Mouse (Mus musculus) kidney, postnatal 0 days (tissue): ENCODE results near the gene Prkcd. TPM values are rescaled to one million over a fixed set of nuclear protein-coding genes. Genes with fewer than 3 reads are reported as not detected.
A peak's percentile ranks its signal among the peaks of the same experiment; 100 is the strongest.

Experiments
- ATAC-seq: fragments of 200-750 bp; cut with Nextera tagmentation; replicated peaks from 2 replicates; pipeline ENCODE4 v1.8.0; 2017; ENCODE audit warnings: low read depth, moderate number of reproducible peaks, moderate TSS enrichment, moderate library complexity; ENCODE audit not compliant: low FRiP score
- DNase-seq: peaks from one replicate; pipeline ENCODE4 v3.0.0-alpha.2; 2016; ENCODE audit warnings: low spot score
- H3K27ac ChIP-seq: fragments of 300-500 bp; sonication (generic); 2 replicates; pipeline ENCODE4 v1.5.1; 2014; ENCODE audit warnings: mild to moderate bottlenecking
- H3K27me3 ChIP-seq: fragments of 300-500 bp; sonication (generic); 2 replicates; pipeline ENCODE4 v1.6.1; 2014; ENCODE audit warnings: low read length, mixed read lengths; ENCODE audit not compliant: insufficient read depth
- H3K36me3 ChIP-seq: fragments of 300-500 bp; sonication (generic); 2 replicates; pipeline ENCODE4 v1.6.1; 2014; ENCODE audit warnings: low read length, mixed read lengths; ENCODE audit not compliant: insufficient read depth
- H3K4me1 ChIP-seq: fragments of 300-500 bp; sonication (generic); replicated peaks from 2 replicates; pipeline ENCODE4 v1.6.1; 2014; ENCODE audit warnings: antibody characterized with exemption, low read length, mixed read lengths; ENCODE audit not compliant: insufficient read depth
- H3K4me2 ChIP-seq: fragments of 300-500 bp; sonication (generic); 2 replicates; pipeline ENCODE4 v1.6.1; 2014; ENCODE audit warnings: mild to moderate bottlenecking, low read length, moderate library complexity, mixed read lengths
- H3K4me3 ChIP-seq: fragments of 300-500 bp; sonication (generic); replicated peaks from 2 replicates; pipeline ENCODE4 v1.5.1; 2014; ENCODE audit warnings: low read depth, low read length
- H3K9ac ChIP-seq: fragments of 300-500 bp; sonication (generic); 2 replicates; pipeline ENCODE4 v1.6.1; 2014; ENCODE audit warnings: low read depth, low read length
- H3K9me3 ChIP-seq: fragments of 300-500 bp; sonication (generic); replicated peaks from 2 replicates; pipeline ENCODE4 v1.6.1; 2016; ENCODE audit warnings: low read length, inconsistent platforms, mixed read lengths
- CTCF ChIP-seq: IDR thresholded peaks from 2 replicates; pipeline ENCODE4 v1.5.1; 2016; ENCODE audit warnings: antibody characterized with exemption, low read depth, mild to moderate bottlenecking, moderate library complexity
- WGBS: fragments of 180-500 bp; shearing (Covaris S2); extraction: QIAGEN DNeasy Blood & Tissue Kit; methylation state at CpG from one replicate; pipeline ENCODE4 v1.1.7; 2014; 5-methylcytosine and 5-hydroxymethylcytosine counted together
- polyA plus RNA-seq: library from polyadenylated mRNA; unstranded; fragments of >200 nt; fragmentation: Nextera tagmentation; extraction: Ambion mirVana; gene quantifications from 2 replicates; pipeline ENCODE4 v1.2.1, GENCODE M21; 2015

The Prkcd gene
- polyA plus RNA-seq, 1 experiment from 2014 or later = 44.9 TPM

GRCm38 (mm10) chr14:30630811-30631576, 5.0 kb upstream of the Prkcd start:
- H3K9ac ChIP-seq = no peak overlapping the region
- H3K4me1 ChIP-seq = peaks cover 23% of the 10 kb centered on the region
- H3K4me2 ChIP-seq = no peak overlapping the region
- no peaks in the 10 kb centered on the region for H3K9me3 ChIP-seq
- ATAC-seq = no peak
- peak; percentile 37 for DNase-seq
- 43% methylated on average over 5 of the region's 5 CpGs for WGBS
- peak overlapping the region; percentile 51; the same call in 1 of the 2 replicates for H3K27ac ChIP-seq
- H3K4me3 ChIP-seq = no peak overlapping the region
- no peaks in the 10 kb centered on the region for H3K27me3 ChIP-seq
- TF ChIP-seq CTCF = no peak
- H3K36me3 ChIP-seq = no peaks in the 10 kb centered on the region

GRCm38 (mm10) chr14:30629839-30630238, 3.8 kb upstream of the Prkcd start:
- H3K4me1 ChIP-seq = peaks cover 18% of the 10 kb centered on the region
- H3K27me3 ChIP-seq = no peaks in the 10 kb centered on the region
- no peaks in the 10 kb centered on the region for H3K9me3 ChIP-seq
- H3K36me3 ChIP-seq = no peaks in the 10 kb centered on the region
- 46% methylated on average over 4 of the region's 4 CpGs for WGBS
- H3K27ac ChIP-seq = no peak overlapping the region
- TF ChIP-seq CTCF = no peak
- H3K4me3 ChIP-seq = no peak overlapping the region
- ATAC-seq (no peak), DNase-seq (no peak)
- H3K9ac ChIP-seq = no peak overlapping the region
- H3K4me2 ChIP-seq = no peak overlapping the region

GRCm38 (mm10) chr14:30628235-30628634, 2.2 kb upstream of the Prkcd start:
- H3K36me3 ChIP-seq = no peaks in the 10 kb centered on the region
- H3K4me1 ChIP-seq = peaks cover 15% of the 10 kb centered on the region
- 62% methylated on average over 5 of the region's 5 CpGs for WGBS
- ATAC-seq (no peak), DNase-seq (no peak)
- no peak overlapping the region for H3K4me2 ChIP-seq
- no peak overlapping the region for H3K4me3 ChIP-seq
- no peak overlapping the region for H3K9ac ChIP-seq
- no peaks in the 10 kb centered on the region for H3K9me3 ChIP-seq
- TF ChIP-seq CTCF = no peak
- no peak overlapping the region for H3K27ac ChIP-seq
- H3K27me3 ChIP-seq = no peaks in the 10 kb centered on the region

GRCm38 (mm10) chr14:30626756-30627742, 1.0 kb upstream of the Prkcd start:
- DNase-seq (no peak), ATAC-seq (no peak)
- H3K9me3 ChIP-seq = no peaks in the 10 kb centered on the region
- peaks cover 15% of the 10 kb centered on the region for H3K4me1 ChIP-seq
- no peak for TF ChIP-seq CTCF
- H3K27me3 ChIP-seq = no peaks in the 10 kb centered on the region
- no peaks in the 10 kb centered on the region for H3K36me3 ChIP-seq
- H3K4me2 ChIP-seq = peak overlapping the region; percentile 76
- H3K9ac ChIP-seq = peak overlapping the region; percentile 78
- peak overlapping the region; percentile 58 for H3K4me3 ChIP-seq
- H3K27ac ChIP-seq = peak overlapping the region; percentile 87
- whole genome bisulfite sequencing = 46% methylated on average over 12 of the region's 12 CpGs

- Histone ChIP-seq H3K4me3 (peak overlapping the region; percentile 58), H3K4me1 (peaks cover 8% of the 10 kb centered on the region), H3K9ac (peak overlapping the region; percentile 78), H3K27me3 (no peaks in the 10 kb centered on the region), H3K36me3 (no peaks in the 10 kb centered on the region), H3K4me2 (peak overlapping the region; percentile 76), H3K9me3 (no peaks in the 10 kb centered on the region), H3K27ac (peak overlapping the region; percentile 87)
- 1% methylated on average over 39 of the region's 39 CpGs for WGBS
- ATAC-seq (peak; percentile 16; the same call in 1 of the 2 replicates), DNase-seq (peak; percentile 71)
- no peak for TF ChIP-seq CTCF
These were observed 741 bp downstream of the Prkcd start for GRCm38 (mm10) chr14:30625131-30625807.

- ATAC-seq (no peak), DNase-seq (no peak)
- 60% methylated on average over 8 of the region's 8 CpGs for WGBS
- peak; percentile 46; the same call in 1 of the 2 replicates for TF ChIP-seq CTCF
- no peaks in the 10 kb centered on the region for H3K36me3 ChIP-seq
- H3K27ac ChIP-seq = no peak overlapping the region
- H3K4me3 ChIP-seq = peak overlapping the region; percentile 58
- peaks cover 8% of the 10 kb centered on the region for H3K4me1 ChIP-seq
- no peaks in the 10 kb centered on the region for H3K27me3 ChIP-seq
- H3K9me3 ChIP-seq = no peaks in the 10 kb centered on the region
- H3K9ac ChIP-seq = no peak overlapping the region
- H3K4me2 ChIP-seq = peak overlapping the region; percentile 76
These were observed 1.7 kb downstream of the Prkcd start for GRCm38 (mm10) chr14:30624277-30624721.
